Mouse (Mus musculus): ENCODE results near the gene Upf3a. TPM values are rescaled to one million over a fixed set of nuclear protein-coding genes. Genes with fewer than 3 reads are reported as not detected.
"Not testable (repeated sequence)": the region's sequence is repeated elsewhere in the genome, so short reads cannot be mapped to it uniquely, and the experiment has no call there.

Gene Upf3a
- polyA plus RNA-seq, 2 experiments, result 25.6 to 39.2 TPM

- WGBS, result 95% methylated on average over 5 of the region's 5 CpGs
- Histone ChIP-seq H3K9me3 (ENCODE audit: control insufficient read depth, low read length) (no peaks in the 10 kb centered on the region), H3K4me3 (replicated peaks; ENCODE audit: low read length) (no peak overlapping the region), H3K27ac (replicated peaks; ENCODE audit: low read depth, low read length) (no peak overlapping the region), H3K4me1 (ENCODE audit: control insufficient read depth, insufficient read depth, low read length) (no peaks in the 10 kb centered on the region), H3K4me2 (replicated peaks; ENCODE audit: low read depth, low read length, severe bottlenecking) (no peak overlapping the region), H3K9ac (ENCODE audit: low read depth, low read length, severe bottlenecking) (no peak overlapping the region), H3K27me3 (ENCODE audit: control insufficient read depth, insufficient read depth, low read length) (no peaks in the 10 kb centered on the region), H3K36me3 (ENCODE audit: control insufficient read depth, insufficient read depth, low read length) (peaks cover 65% of the 10 kb centered on the region)
- TF ChIP-seq POLR2A (IDR thresholded peaks at IDR 0.05; ENCODE audit: borderline replicate concordance, extremely low read depth, insufficient read depth, insufficient read length), result no peak
- DNase-seq (ENCODE audit: low spot score) (no peak), ATAC-seq (ENCODE audit: low FRiP score, low read depth) (no peak)
Measured at GRCm38 (mm10) chr8:13797676-13798075, 12.3 kb downstream of the Upf3a start.

- Histone ChIP-seq H3K4me1 (ENCODE audit: control insufficient read depth, insufficient read depth, low read length) (no peaks in the 10 kb centered on the region), H3K27ac (replicated peaks; ENCODE audit: low read depth, low read length) (no peak overlapping the region), H3K9me3 (ENCODE audit: control insufficient read depth, low read length) (no peaks in the 10 kb centered on the region), H3K4me2 (replicated peaks; ENCODE audit: low read depth, low read length, severe bottlenecking) (no peak overlapping the region), H3K9ac (ENCODE audit: low read depth, low read length, severe bottlenecking) (no peak overlapping the region), H3K27me3 (ENCODE audit: control insufficient read depth, insufficient read depth, low read length) (no peaks in the 10 kb centered on the region), H3K4me3 (replicated peaks; ENCODE audit: low read length) (no peak overlapping the region), H3K36me3 (ENCODE audit: control insufficient read depth, insufficient read depth, low read length) (peaks cover 47% of the 10 kb centered on the region)
- WGBS, result 89% methylated on average over 5 of the region's 5 CpGs
- DNase-seq (ENCODE audit: low spot score) (no peak), ATAC-seq (ENCODE audit: low FRiP score, low read depth) (no peak)
- TF ChIP-seq POLR2A (IDR thresholded peaks at IDR 0.05; ENCODE audit: borderline replicate concordance, extremely low read depth, insufficient read depth, insufficient read length), result no peak
Measured at GRCm38 (mm10) chr8:13799566-13799965, 14.2 kb downstream of the Upf3a start.

- ATAC-seq (ENCODE audit: low FRiP score, low read depth) (no peak), DNase-seq (ENCODE audit: low spot score) (no peak)
- no peaks in the 10 kb centered on the region for H3K4me1 ChIP-seq (ENCODE audit: control insufficient read depth, insufficient read depth, low read length)
- no peak overlapping the region for H3K4me3 ChIP-seq (replicated peaks; ENCODE audit: low read length)
- H3K4me2 ChIP-seq (replicated peaks; ENCODE audit: low read depth, low read length, severe bottlenecking), result no peak overlapping the region
- no peaks in the 10 kb centered on the region for H3K36me3 ChIP-seq (ENCODE audit: control insufficient read depth, insufficient read depth, low read length)
- H3K9ac ChIP-seq (ENCODE audit: low read depth, low read length, severe bottlenecking), result no peak overlapping the region
- no peak for TF ChIP-seq POLR2A (IDR thresholded peaks at IDR 0.05; ENCODE audit: borderline replicate concordance, extremely low read depth, insufficient read depth, insufficient read length)
- no peak overlapping the region for H3K27ac ChIP-seq (replicated peaks; ENCODE audit: low read depth, low read length)
- WGBS, result 70% methylated on average over 7 of the region's 7 CpGs
- H3K9me3 ChIP-seq (ENCODE audit: control insufficient read depth, low read length), result no peaks in the 10 kb centered on the region
- H3K27me3 ChIP-seq (ENCODE audit: control insufficient read depth, insufficient read depth, low read length), result no peaks in the 10 kb centered on the region
Measured at GRCm38 (mm10) chr8:13828598-13829172, 43.3 kb downstream of the Upf3a start.

GRCm38 (mm10) chr8:13838289-13838688 lies 52.9 kb downstream of the Upf3a start, which contains the start of gene AF366264:
Gene AF366264, minus strand, starts transcription at chr8:13838389.
- not testable (repeated sequence) for H3K9ac ChIP-seq (ENCODE audit: low read depth, low read length, severe bottlenecking); H3K4me3 ChIP-seq (replicated peaks; ENCODE audit: low read length); DNase-seq (ENCODE audit: low spot score); H3K4me2 ChIP-seq (replicated peaks; ENCODE audit: low read depth, low read length, severe bottlenecking); ATAC-seq (ENCODE audit: low FRiP score, low read depth); H3K9me3 ChIP-seq (ENCODE audit: control insufficient read depth, low read length); H3K36me3 ChIP-seq (ENCODE audit: control insufficient read depth, insufficient read depth, low read length); H3K27me3 ChIP-seq (ENCODE audit: control insufficient read depth, insufficient read depth, low read length); H3K27ac ChIP-seq (replicated peaks; ENCODE audit: low read depth, low read length); H3K4me1 ChIP-seq (ENCODE audit: control insufficient read depth, insufficient read depth, low read length)
- WGBS, result 84% methylated on average over 5 of the region's 5 CpGs

GRCm38 (mm10) chr8:13843286-13843685 lies 57.9 kb downstream of the Upf3a start:
- H3K27me3 ChIP-seq (ENCODE audit: control insufficient read depth, insufficient read depth, low read length); H3K4me3 ChIP-seq (replicated peaks; ENCODE audit: low read length); H3K4me2 ChIP-seq (replicated peaks; ENCODE audit: low read depth, low read length, severe bottlenecking); ATAC-seq (ENCODE audit: low FRiP score, low read depth); H3K9me3 ChIP-seq (ENCODE audit: control insufficient read depth, low read length); H3K4me1 ChIP-seq (ENCODE audit: control insufficient read depth, insufficient read depth, low read length); DNase-seq (ENCODE audit: low spot score); H3K36me3 ChIP-seq (ENCODE audit: control insufficient read depth, insufficient read depth, low read length); H3K9ac ChIP-seq (ENCODE audit: low read depth, low read length, severe bottlenecking); H3K27ac ChIP-seq (replicated peaks; ENCODE audit: low read depth, low read length): not testable (repeated sequence)
- WGBS, result 85% methylated on average over 1 of the region's 1 CpGs

Other genes with a start within 250 kb of the Upf3a start
- not detected in 2 replicates for gene 1700029H14Rik, start 223.2 kb upstream of the Upf3a start, polyA plus RNA-seq (2012; rRNA removed)
- not detected in 2 replicates for gene 1700029H14Rik, start 223.2 kb upstream of the Upf3a start, polyA plus RNA-seq (2014; fragmentation: Nextera tagmentation; extraction: Ambion mirVana)
- 31.6 and 35.4 TPM in 2 replicates for gene Rasa3, start 108.0 kb upstream of the Upf3a start, polyA plus RNA-seq (2012; rRNA removed)
- gene Rasa3, start 108.0 kb upstream of the Upf3a start, polyA plus RNA-seq (2014; fragmentation: Nextera tagmentation; extraction: Ambion mirVana), result 29.2 and 30.8 TPM in 2 replicates
- 0.10 and 0.18 TPM in 2 replicates for gene Cfap97d2, start 79.7 kb upstream of the Upf3a start, polyA plus RNA-seq (2012; rRNA removed)
- gene Cfap97d2, start 79.7 kb upstream of the Upf3a start, polyA plus RNA-seq (2014; fragmentation: Nextera tagmentation; extraction: Ambion mirVana), result not detected in 2 replicates
- 163 and 178 TPM in 2 replicates for gene Cdc16, start 27.9 kb upstream of the Upf3a start, polyA plus RNA-seq (2012; rRNA removed)
- gene Cdc16, start 27.9 kb upstream of the Upf3a start, polyA plus RNA-seq (2014; fragmentation: Nextera tagmentation; extraction: Ambion mirVana), result 252 and 260 TPM in 2 replicates
- gene AF366264, start 52.8 kb downstream of the Upf3a start, polyA plus RNA-seq (2012; rRNA removed), result not detected in 2 replicates
- gene AF366264, start 52.8 kb downstream of the Upf3a start, polyA plus RNA-seq (2014; fragmentation: Nextera tagmentation; extraction: Ambion mirVana), result not detected in 2 replicates
- 25.9 and 28.8 TPM in 2 replicates for gene Champ1, start 84.0 kb downstream of the Upf3a start, polyA plus RNA-seq (2012; rRNA removed)
- gene Champ1, start 84.0 kb downstream of the Upf3a start, polyA plus RNA-seq (2014; fragmentation: Nextera tagmentation; extraction: Ambion mirVana), result 38.2 and 39.6 TPM in 2 replicates
- 28.5 and 30.2 TPM in 2 replicates for gene Coprs, start 104.7 kb downstream of the Upf3a start, polyA plus RNA-seq (2012; rRNA removed)
- gene Coprs, start 104.7 kb downstream of the Upf3a start, polyA plus RNA-seq (2014; fragmentation: Nextera tagmentation; extraction: Ambion mirVana), result 40.4 and 45.9 TPM in 2 replicates